Mouse (Mus musculus) lung, embryonic 14.5 days (tissue): ENCODE measurements at regions not wholly inside any gene's neighbourhood (a gene's known extent, or its start where the extent isn't known, plus 50 kb on each side); places are given as distances from the start of the nearest gene placed in this dataset.

Experiments used
- ATAC-seq: fragments of 200-750 bp; cut with Nextera tagmentation; 2 replicates; pipeline ENCODE4 v1.8.0; 2017; ENCODE audit warnings: mild to moderate bottlenecking, moderate TSS enrichment, moderate library complexity; ENCODE audit not compliant: insufficient read depth
- DNase-seq: peaks from one replicate; pipeline ENCODE4 v3.0.0-alpha.2; 2015
- H3K27ac ChIP-seq: fragments of 300-500 bp; sonication (generic); 2 replicates; pipeline ENCODE4 v1.5.1; 2014; ENCODE audit warnings: low read depth, mild to moderate bottlenecking, moderate library complexity
- H3K27me3 ChIP-seq: fragments of 300-500 bp; sonication (generic); 2 replicates; pipeline ENCODE4 v1.6.1; 2014; ENCODE audit warnings: low read length, control low read depth; ENCODE audit not compliant: insufficient read depth
- H3K36me3 ChIP-seq: fragments of 300-500 bp; sonication (generic); 2 replicates; pipeline ENCODE4 v1.6.1; 2014; ENCODE audit warnings: control low read depth; ENCODE audit not compliant: insufficient read depth
- H3K4me1 ChIP-seq: fragments of 300-500 bp; sonication (generic); 2 replicates; pipeline ENCODE4 v1.6.1; 2014; ENCODE audit warnings: antibody characterized with exemption, control low read depth; ENCODE audit not compliant: insufficient read depth
- H3K4me2 ChIP-seq: fragments of 300-500 bp; sonication (generic); 2 replicates; pipeline ENCODE4 v1.6.1; 2014; ENCODE audit warnings: mild to moderate bottlenecking
- H3K4me3 ChIP-seq: fragments of 300-500 bp; sonication (generic); 2 replicates; pipeline ENCODE4 v1.5.1; 2014; ENCODE audit warnings: low read depth, low read length
- H3K9ac ChIP-seq: fragments of 300-500 bp; sonication (generic); 2 replicates; pipeline ENCODE4 v1.6.1; 2014
- H3K9me3 ChIP-seq: fragments of 300-500 bp; sonication (generic); 2 replicates; pipeline ENCODE4 v1.6.1; 2016; ENCODE audit warnings: low read depth, low read length, control low read depth
- CTCF ChIP-seq: IDR thresholded peaks from 2 replicates; pipeline ENCODE4 v1.5.1; 2016; ENCODE audit warnings: antibody characterized with exemption, low read depth
- WGBS: fragments of 180-500 bp; shearing (Covaris S2); extraction: QIAGEN DNeasy Blood & Tissue Kit; methylation state at CpG from one replicate; pipeline ENCODE4 v1.1.7; 2014; 5-methylcytosine and 5-hydroxymethylcytosine counted together

DNA sequence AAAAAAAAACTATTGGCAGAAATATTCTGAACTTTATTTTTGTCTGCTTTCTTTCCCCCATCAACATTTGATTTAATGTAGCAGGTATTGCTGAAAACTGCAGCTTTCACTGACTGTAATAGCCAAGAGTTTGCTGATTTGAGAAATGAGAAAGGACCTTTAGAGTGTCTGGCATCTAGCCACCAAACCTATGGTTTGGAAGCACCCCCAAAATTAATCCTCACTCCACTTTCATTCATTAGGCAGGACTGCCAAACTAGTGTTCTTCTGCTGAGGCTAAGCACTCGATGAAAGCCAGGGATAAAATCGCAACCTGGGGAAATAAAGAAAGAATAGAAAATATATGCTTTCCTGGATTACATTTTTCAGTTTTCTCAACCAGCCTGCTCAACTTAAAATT is 320.4 kb downstream of the Atp6ap1l start:
- DNase-seq = no peak
- ATAC-seq = no peak
- Histone ChIP-seq H3K4me2 (no peak overlapping the region), H3K36me3 (no peaks in the 10 kb centered on the region), H3K9ac (no peak overlapping the region), H3K27me3 (no peaks in the 10 kb centered on the region), H3K9me3 (no peaks in the 10 kb centered on the region), H3K4me1 (no peaks in the 10 kb centered on the region), H3K27ac (no peak overlapping the region), H3K4me3 (no peak overlapping the region)
- WGBS = 89% methylated on average over 2 of the region's 2 CpGs
- TF ChIP-seq CTCF = no peak

DNA sequence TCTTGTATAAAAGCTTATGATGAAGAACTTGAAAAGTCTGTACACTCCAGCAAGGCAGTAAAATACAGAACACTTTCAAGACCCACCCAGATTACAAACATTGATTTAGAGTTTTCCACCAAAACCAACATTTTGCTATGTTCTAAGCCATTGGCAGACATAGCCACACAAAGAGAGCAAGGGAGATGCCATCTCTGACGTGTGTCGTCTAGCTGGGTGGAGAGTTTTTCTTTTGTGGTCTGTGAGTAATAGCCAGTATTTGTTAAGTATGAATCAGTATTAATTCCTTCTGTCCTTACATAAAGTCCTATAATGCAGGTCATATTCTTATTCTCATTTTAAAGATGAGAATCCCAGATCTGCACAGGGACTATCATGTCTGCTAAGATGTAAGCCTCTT is 329.8 kb downstream of the Atp6ap1l start:
- Histone ChIP-seq H3K4me3 (no peak overlapping the region), H3K36me3 (no peaks in the 10 kb centered on the region), H3K4me1 (no peaks in the 10 kb centered on the region), H3K9me3 (no peaks in the 10 kb centered on the region), H3K27ac (no peak overlapping the region), H3K9ac (no peak overlapping the region), H3K4me2 (no peak overlapping the region), H3K27me3 (no peaks in the 10 kb centered on the region)
- no peak for DNase-seq
- no peak for TF ChIP-seq CTCF
- WGBS = 90% methylated on average over 2 of the region's 2 CpGs
- ATAC-seq = no peak

DNA sequence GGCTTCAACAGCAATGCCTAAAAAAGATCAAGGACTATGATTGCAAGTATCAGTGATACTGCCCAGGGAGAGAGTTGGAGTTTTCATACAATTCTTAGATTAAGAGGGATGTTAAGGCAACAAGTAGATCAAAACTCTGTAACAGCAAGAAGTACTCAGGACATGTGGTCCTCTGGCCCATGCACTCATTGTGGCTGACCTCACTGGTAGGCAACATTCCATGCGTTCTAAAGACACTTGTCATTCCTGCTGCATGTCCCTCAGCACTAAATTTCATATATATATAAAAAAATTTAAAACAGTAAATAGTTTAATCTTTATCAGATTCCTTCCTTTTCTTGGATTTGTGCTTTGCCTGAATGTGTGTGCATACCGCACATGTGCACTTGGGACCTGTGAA is 332.6 kb downstream of the Atp6ap1l start:
- DNase-seq (no peak), ATAC-seq (no peak)
- 76% methylated on average over 2 of the region's 2 CpGs for WGBS
- no peak overlapping the region for H3K4me2 ChIP-seq
- no peaks in the 10 kb centered on the region for H3K27me3 ChIP-seq
- H3K36me3 ChIP-seq = no peaks in the 10 kb centered on the region
- H3K4me1 ChIP-seq = no peaks in the 10 kb centered on the region
- TF ChIP-seq CTCF = no peak
- no peaks in the 10 kb centered on the region for H3K9me3 ChIP-seq
- no peak overlapping the region for H3K4me3 ChIP-seq
- H3K27ac ChIP-seq = no peak overlapping the region
- H3K9ac ChIP-seq = no peak overlapping the region

DNA sequence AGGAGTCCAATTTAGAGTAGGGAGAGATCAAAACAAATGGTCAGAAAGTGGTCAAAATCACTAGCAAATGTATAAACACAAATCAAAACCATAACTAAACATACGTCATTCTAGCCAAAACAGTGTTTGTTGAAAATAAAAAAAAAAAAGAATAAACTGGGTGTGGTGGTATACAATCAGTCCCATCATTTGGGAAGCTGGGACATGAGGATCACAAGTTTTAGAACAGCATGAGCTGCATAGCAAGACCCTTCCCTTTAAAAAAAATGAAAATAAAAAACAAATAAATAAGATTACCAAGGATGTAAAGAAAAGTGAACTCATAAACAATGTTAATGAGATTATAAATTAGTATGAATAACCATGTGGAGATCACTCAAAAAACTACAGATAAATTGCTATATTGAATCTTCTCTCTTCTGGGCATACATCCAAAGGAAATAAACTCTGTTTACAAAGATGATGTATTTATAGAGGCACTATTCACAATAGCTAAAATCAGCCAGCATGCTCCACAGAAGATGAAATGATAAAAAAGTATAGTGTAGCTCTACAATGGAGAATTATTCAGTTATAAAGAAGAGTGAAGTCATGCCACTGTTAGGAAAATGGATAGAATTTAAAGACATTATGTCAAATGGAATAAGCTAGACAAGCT is 341.8 kb downstream of the Atp6ap1l start:
- Histone ChIP-seq H3K9ac (no peak overlapping the region), H3K4me2 (no peak overlapping the region), H3K4me1 (no peaks in the 10 kb centered on the region), H3K27ac (no peak overlapping the region), H3K4me3 (no peak overlapping the region), H3K27me3 (no peaks in the 10 kb centered on the region), H3K36me3 (no peaks in the 10 kb centered on the region), H3K9me3 (no peaks in the 10 kb centered on the region)
- DNase-seq (peak; percentile 83), ATAC-seq (peak; percentile 80)
- no peak for TF ChIP-seq CTCF
- 36% methylated on average over 1 of the region's 1 CpGs for WGBS

DNA sequence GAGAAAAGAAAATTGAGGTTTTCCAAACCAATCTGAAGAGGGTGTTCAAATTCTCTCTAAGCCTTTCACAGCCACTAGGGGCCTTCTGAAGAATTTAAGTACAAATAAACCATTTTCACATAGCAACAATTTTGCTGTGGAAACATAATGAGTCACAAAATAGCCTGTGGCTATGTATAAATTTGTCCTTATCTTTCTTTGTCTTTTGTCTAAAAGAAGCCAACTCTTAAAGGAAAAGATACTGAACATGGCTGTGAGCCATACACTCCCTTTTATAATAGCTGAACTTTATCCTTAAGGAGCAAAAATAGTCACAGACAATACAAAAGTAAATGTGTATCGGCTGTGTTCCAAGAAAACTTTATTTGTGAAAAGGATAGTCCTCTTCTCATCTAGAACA is 345.1 kb downstream of the Atp6ap1l start:
- no peak overlapping the region for H3K9ac ChIP-seq
- 63% methylated on average over 1 of the region's 1 CpGs for WGBS
- no peaks in the 10 kb centered on the region for H3K9me3 ChIP-seq
- no peaks in the 10 kb centered on the region for H3K4me1 ChIP-seq
- no peaks in the 10 kb centered on the region for H3K36me3 ChIP-seq
- H3K27ac ChIP-seq = no peak overlapping the region
- H3K4me3 ChIP-seq = no peak overlapping the region
- H3K27me3 ChIP-seq = no peaks in the 10 kb centered on the region
- TF ChIP-seq CTCF = peak; percentile 11; the same call in 1 of the 2 replicates
- no peak overlapping the region for H3K4me2 ChIP-seq
- DNase-seq (peak; percentile 53), ATAC-seq (no peak)

DNA sequence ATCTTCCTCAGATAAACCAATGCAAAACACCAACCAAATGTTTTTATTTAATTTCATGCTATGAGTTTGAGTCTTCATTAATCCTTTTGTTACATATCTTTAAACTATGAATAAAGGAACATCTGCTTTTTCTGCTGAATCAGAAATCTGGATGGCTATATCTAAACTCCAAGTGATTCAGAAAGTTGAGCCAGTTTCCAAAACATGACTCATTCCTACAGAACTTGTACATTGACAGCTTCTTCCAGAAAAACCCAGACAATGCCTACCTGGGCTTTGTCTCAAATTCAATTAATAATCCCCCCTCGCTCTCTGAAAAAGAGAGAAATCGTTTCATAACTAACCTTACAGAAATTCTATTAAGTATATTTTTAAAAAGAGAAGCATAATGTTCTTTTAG is 345.7 kb downstream of the Atp6ap1l start:
- 87% methylated on average over 2 of the region's 2 CpGs for WGBS
- Histone ChIP-seq H3K4me1 (no peaks in the 10 kb centered on the region), H3K27me3 (no peaks in the 10 kb centered on the region), H3K36me3 (no peaks in the 10 kb centered on the region), H3K9ac (no peak overlapping the region), H3K4me3 (no peak overlapping the region), H3K4me2 (no peak overlapping the region), H3K9me3 (no peaks in the 10 kb centered on the region), H3K27ac (no peak overlapping the region)
- TF ChIP-seq CTCF = no peak
- DNase-seq (no peak), ATAC-seq (no peak)

DNA sequence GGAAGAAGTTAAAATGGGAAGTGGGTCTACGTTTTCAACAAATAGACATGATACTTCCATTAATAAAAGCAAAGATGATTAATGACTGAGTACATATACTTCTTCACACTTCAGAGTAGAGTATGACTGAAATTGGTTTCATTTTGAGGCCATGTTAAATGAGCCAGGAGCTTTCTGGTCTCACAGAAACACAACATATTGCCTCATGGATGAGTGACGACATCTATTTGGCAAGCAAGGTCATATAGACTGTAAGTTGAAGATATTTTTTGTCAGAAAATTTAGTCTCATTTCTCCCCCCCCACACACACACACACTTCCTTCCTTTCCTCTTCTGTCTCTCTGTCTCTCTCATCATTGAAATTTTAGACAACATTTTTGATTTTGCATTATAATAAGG is 354.0 kb downstream of the Atp6ap1l start:
- H3K4me1 ChIP-seq = no peaks in the 10 kb centered on the region
- H3K27ac ChIP-seq = no peak overlapping the region
- WGBS = 80% methylated on average over 2 of the region's 2 CpGs
- no peaks in the 10 kb centered on the region for H3K9me3 ChIP-seq
- H3K9ac ChIP-seq = no peak overlapping the region
- H3K4me2 ChIP-seq = no peak overlapping the region
- H3K4me3 ChIP-seq = no peak overlapping the region
- ATAC-seq (no peak), DNase-seq (peak; percentile 9)
- TF ChIP-seq CTCF = no peak
- H3K27me3 ChIP-seq = no peaks in the 10 kb centered on the region
- no peaks in the 10 kb centered on the region for H3K36me3 ChIP-seq
